Mouse (Mus musculus): Measurements from ENCODE around the gene Bloc1s4.

DNA sequence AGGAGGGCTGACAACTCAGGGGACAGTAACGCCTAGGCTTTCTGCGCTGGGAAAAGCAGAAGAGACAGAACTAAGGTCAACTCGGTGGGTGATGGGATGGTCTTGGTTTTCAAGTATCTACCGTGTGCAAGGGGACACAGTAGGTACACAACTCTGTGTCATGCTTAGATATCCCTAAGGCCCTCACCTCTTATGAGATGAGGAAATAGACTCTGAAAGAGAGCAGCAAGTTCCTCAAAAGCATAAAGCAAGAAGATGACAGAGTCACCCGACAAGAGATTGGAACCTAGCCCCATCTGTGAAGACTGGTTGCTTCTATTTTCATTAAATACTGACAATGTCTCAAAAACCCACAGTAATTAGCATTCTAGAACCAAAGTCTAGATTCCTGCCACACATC, 42.7 kb downstream of the Bloc1s4 start:
- TF ChIP-seq CTCF (IDR thresholded peaks at IDR 0.05) (no peak), EP300 (IDR thresholded peaks at IDR 0.05) (no peak)
